Mouse (Mus musculus) adrenal gland (tissue): ENCODE data around the gene Slc33a1.

Experiments used
- intact Hi-C: fragments of 180-260 bp; cut with DNase I; formaldehyde crosslinking; loops from one replicate; pipeline ENCODE4 v1.15.1; 2025
- long read RNA-seq, 2 experiments: library from polyadenylated mRNA; unstranded; transcript quantifications; one replicate each; pipeline ENCODE4 v2.0.0; 2020; ENCODE audit warnings: borderline replicate concordance in 1 of 2; ENCODE audit not compliant: insufficient replicate concordance in 1 of 2

The Slc33a1 gene
- long read RNA-seq, experiment 1, transcript Slc33a1-201 (6 exons, 3,150 nt), result major isoform, 7 of 10 reads
- long read RNA-seq, experiment 1, partial matches to known transcripts, result 0 of 10 reads
- long read RNA-seq, experiment 1, other reads (novel, unspliced or antisense), result 3 of 10 reads
- long read RNA-seq, experiment 2, transcript Slc33a1-201 (6 exons, 3,150 nt), result major isoform, 6 of 12 reads
- long read RNA-seq, experiment 2, partial matches to known transcripts, result 3 of 12 reads
- long read RNA-seq, experiment 2, other reads (novel, unspliced or antisense), result 3 of 12 reads

GRCm38 (mm10) chr3:63964100-63964921, at the start of gene Slc33a1:
Slc33a1 (minus strand) TSS chr3:63964768.
- intact Hi-C loops, result no loop called here

- intact Hi-C loops, result no loop called here
Measured at GRCm38 (mm10) chr3:63988722-63989440, 24.3 kb upstream of the Slc33a1 start.

GRCm38 (mm10) chr3:63986656-63987055, 22.1 kb upstream of the Slc33a1 start:
- intact Hi-C loops, result no loop called here

DNA sequence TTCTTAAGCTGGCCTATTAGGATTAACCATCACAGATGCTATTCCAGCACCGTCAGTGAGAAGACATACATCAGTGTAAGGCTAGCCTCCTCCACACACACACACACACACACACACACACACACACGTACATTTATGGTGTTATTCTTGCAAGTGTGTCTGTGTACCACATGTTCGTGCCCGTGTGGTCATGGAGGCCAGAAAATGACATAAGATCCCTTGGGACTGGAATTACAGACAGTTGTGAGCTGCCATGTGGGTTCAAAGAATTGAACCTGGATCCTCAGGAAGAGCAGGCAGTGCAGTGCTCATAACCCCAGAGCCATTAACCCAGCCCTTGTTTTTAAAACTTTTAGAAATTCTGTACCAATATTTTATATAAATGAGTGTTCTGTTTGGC, 13.3 kb upstream of the Slc33a1 start:
- intact Hi-C loops, result no loop called here

GRCm38 (mm10) chr3:63975955-63976908, 11.7 kb upstream of the Slc33a1 start, which contains the start of gene Gmps:
Gmps (plus strand) TSS chr3:63976106.
- intact Hi-C loops, result no loop called here

- intact Hi-C loops, result no loop called here
Measured at GRCm38 (mm10) chr3:63965929-63966328, 1.4 kb upstream of the Slc33a1 start.

- intact Hi-C loops, result no loop called here
Measured at GRCm38 (mm10) chr3:63964922-63965249, 318 bp upstream of the Slc33a1 start.

DNA sequence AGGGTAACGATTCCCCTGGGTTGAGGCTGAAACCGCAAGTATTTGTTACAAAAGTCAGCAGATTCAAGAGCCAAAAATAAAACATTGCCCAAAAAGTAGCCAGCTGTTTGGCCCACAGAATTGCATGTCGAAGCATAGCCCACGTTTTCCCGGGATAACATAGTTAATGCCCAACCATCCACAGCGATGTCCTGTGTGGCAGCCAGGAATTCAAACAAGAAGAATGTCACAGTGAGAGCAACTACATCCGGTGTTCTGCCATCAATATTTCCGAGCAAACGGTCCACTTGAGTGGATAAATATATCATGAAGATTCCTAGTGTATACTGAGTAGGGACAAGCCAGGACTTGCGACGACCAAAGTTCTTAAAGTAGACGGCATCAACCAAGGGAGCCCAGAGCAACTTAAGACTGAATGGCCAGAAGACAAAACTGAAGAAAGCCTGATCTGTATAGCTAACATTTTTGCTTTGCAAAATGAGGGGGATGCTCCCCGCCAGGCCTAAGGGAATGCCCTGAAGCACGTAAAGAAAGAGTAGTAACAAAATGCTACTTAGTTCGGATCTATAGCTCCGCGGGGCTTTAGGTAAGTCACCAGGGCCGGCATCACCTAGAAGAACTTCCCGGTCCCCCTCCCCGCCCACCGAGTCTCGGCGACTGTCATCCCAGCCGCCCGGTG, 1.0 kb downstream of the Slc33a1 start:
- intact Hi-C loops, result loop anchor here (2.0 kb wide), 1 partner anchor 35 kb away; the partner anchor contains the start of gene E130311K13Rik

- intact Hi-C loops, result no loop called here
Measured at GRCm38 (mm10) chr3:63949837-63950236, 14.7 kb downstream of the Slc33a1 start.

DNA sequence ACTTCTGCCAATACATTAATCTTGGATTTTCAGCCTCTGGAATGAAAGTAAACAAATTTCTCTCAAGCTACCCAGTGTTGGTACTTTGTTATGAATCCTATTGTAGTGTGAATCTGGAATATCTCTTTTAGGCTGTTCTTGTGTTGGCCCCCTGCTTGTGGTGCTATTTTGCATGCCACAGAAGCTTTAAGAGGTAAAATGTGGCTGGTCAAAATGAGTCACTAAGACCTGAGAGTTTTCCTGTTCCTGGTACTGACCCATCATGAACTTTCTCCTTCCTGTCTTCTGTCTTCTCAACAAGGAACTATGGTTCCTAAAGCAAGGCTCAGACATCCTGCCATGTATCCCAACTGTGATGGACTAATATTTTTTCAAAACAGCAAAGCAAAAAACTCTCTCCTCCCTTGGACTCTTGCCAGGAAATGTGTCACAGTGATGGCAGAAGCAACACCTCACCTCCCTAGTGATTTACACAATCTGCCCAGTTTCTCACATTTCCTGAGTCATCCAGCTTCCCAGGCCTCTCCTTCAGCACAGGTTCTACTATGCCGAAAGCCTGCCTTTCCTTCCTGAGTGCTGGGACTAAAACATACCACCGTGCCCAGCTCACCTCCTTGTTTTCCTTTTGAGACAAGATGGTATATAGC, 23.2 kb downstream of the Slc33a1 start:
- intact Hi-C loops, result no loop called here

DNA sequence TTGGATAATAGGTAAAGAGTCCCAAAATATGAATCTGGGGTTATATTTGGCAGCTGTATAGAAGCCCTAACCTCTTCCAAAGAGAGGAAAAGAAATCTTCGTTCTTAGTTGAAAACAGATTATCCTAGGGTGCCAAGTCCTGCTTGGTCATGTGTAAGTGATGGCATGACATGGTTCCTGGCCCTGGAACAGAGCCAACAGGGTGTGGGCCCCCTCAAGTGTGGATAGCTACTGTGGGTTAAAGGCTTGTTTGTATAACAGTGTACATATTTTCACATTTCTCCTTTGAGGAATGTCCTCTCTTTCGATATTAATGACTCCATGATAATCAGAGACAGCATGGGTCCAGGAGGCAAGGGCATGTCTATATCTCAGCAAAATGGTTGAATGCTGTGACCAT, 25.6 kb downstream of the Slc33a1 start:
- intact Hi-C loops, result no loop called here

DNA sequence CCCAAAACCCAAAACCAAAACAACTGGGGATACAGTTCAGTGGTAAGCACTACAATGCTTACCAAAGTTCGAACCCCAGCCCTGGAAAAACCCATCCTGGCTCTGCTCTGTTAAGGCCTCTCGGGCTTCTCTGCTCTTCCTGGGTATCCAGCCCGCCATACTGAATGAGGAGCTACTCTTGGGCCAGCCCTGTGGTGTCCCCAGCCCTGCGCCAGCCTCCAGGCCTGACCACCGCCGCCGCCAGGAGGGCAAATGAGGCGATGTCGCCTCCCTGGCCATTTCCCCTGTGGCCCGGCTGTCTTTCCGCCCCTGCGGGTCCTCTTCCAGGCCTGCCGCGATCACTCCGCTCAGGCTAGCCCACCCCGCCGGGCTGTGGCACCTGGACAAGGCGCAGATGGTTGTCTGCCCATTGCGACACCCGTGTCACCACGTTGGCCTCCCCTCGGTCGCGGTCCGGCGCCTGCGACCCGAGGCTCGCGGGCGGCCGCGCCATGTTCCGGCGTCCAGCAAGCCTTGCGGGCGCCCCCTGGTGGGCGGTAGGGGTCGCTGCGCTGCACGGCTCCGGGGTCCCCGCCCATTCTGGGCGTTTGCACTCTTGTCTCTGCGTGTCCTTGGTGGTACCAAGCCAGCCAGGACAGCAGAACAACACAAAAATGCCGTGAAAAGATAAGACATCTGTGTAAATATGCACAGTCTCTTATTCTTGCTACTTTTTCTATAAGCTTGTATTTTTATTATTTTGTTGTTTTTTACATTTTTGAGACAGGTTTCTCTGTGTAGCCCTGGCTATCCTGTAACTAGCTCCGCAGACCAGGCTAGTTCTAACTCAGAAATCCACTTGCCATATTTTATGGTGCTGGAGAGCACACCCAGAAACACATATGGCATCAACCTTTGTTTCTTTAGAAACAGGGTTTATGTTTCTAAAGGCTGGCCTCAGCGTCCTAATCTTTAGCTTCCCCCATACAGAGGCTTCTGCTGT, 35.4 kb downstream of the Slc33a1 start, which contains the start of gene E130311K13Rik:
Gene E130311K13Rik (minus strand): TSS at position 595 of the 982 bp plus-strand sequence.
- intact Hi-C loops, result loop anchor here (2.0 kb wide), 1 partner anchor 34 kb away; no protein-coding TSS in a partner anchor

DNA sequence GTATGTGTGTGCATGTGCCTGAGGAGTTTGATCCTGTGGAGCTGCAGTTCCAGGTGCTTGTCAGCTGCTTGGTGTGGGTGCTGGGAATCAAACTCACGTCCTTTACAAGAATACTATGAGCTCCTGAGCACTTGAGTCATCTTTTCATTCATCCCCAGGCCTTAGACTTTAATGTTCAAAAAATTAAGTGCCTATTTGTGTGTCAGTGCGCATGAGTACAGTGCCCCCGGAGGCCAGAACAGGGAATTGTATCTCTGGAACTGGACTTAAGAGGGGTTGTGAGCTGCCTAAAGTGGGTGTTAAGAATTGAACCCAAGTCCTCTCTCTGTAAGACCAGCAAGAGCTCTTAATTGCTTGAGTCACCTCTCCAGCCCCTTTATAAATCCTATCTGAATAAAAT, 44.9 kb downstream of the Slc33a1 start:
- intact Hi-C loops, result no loop called here

DNA sequence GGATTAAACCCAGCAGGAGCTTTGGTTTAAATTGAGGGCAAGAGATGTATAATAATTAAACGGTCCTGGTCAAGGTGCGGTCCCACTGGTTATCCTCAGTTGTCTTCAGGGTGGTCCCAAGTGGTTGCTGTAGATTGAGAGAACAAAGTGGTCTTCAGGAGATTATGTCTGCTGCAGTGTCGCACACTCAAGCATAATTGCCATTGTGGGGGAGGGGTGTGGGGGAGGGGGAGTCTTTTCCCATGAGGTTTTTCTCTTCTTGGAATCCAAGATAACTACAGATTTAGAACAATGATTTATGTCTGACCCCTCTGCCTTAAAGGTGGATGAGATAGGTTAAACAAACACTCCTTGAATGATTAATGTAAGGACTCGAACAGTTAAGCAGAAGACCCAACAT, 54.3 kb downstream of the Slc33a1 start:
- intact Hi-C loops, result no loop called here

DNA sequence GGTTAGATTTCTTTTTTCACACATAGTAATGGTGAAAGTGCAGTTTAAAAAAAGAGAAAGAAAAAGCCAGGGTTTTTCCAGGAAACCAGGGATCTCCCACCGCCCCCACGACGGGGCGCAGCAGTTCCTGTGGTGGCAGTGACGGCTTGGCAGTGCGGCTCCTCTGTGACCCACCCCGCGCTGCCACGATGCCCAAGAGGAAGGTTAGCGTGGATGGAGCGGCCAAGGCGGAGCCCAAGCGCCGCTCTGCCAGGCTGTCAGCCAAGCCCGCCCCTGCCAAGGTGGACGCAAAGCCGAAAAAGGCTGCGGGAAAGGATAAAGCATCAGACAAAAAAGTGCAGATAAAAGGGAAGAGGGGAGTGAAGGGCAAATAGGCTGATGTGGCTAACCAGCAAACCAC, 59.3 kb downstream of the Slc33a1 start:
- intact Hi-C loops, result no loop called here

- intact Hi-C loops, result no loop called here
Measured at GRCm38 (mm10) chr3:63904157-63904556, 60.4 kb downstream of the Slc33a1 start.

- intact Hi-C loops, result no loop called here
Measured at GRCm38 (mm10) chr3:63900021-63900571, 64.5 kb downstream of the Slc33a1 start.

DNA sequence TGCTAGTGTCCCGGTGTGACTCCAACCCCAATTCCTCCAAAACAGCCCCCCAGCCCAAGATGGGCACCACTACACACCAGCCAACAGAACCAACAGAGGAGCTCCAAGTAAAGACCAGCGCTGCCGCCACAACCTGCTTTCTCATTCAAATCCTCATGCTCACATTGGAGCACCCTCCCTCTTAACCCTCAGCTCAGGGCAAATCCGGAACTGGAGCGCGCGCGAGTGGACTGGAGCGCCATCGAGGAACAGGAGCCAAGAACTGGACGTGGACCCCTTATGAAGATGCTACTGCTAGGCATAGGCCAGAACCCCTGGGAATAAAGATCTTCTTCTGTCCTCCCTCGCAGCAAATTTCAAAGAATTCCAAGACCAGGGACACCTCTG, 65.3 kb downstream of the Slc33a1 start, which contains the start of gene Plch1:
Gene Plch1 (minus strand): TSS at position 164 of the 387 bp plus-strand sequence.
- intact Hi-C loops, result no loop called here
